Mouse (Mus musculus) lung, adult 18-20 months (tissue): ENCODE data around the gene Gen1.

Experiments used
- DNase-seq, 2 experiments: peaks; one replicate each; pipeline ENCODE4 v3.0.0; 2022; ENCODE audit warnings: mixed read lengths in 2 of 2

Gen1 gene

DNA sequence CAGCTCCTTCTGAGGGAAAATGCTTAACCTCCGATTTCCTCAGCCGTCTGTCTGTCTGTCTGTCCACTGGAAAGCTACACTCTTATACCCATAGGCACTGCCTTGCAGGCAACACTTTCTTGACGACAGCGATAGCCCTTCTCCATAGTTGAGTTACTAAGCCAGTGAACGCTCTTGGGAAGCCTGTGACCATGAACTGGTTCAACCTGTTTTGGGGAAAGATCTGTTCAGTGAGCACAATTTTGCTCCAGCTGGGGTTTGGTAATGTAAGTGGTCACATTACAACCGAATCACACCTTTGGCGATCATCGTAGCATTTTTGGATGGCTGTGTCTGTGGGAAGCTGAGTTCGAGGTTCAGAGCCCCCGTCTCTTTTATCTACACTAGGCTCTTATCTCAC lies 42.5 kb downstream of the Gen1 start:
- no peak for DNase-seq

DNA sequence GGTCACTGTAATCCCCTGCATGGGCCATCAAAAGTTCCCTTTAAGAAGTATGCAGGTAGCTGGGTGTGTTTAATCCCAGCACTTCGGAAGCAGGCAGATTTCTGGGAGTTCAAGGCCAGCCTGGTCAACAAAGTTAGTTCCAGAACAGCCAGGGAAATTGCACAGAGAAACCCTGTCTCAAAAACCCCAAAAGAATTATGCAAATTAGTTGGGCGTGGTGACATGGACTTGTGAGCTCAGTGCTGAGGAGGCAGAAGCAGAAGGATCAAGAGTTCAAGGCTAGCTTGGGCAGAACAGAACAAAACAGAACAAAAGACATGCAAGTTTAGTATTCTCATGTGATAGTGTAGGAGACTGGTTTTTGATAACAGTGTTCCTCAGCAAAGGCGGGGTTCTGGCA lies 43.0 kb downstream of the Gen1 start:
- no peak for DNase-seq

DNA sequence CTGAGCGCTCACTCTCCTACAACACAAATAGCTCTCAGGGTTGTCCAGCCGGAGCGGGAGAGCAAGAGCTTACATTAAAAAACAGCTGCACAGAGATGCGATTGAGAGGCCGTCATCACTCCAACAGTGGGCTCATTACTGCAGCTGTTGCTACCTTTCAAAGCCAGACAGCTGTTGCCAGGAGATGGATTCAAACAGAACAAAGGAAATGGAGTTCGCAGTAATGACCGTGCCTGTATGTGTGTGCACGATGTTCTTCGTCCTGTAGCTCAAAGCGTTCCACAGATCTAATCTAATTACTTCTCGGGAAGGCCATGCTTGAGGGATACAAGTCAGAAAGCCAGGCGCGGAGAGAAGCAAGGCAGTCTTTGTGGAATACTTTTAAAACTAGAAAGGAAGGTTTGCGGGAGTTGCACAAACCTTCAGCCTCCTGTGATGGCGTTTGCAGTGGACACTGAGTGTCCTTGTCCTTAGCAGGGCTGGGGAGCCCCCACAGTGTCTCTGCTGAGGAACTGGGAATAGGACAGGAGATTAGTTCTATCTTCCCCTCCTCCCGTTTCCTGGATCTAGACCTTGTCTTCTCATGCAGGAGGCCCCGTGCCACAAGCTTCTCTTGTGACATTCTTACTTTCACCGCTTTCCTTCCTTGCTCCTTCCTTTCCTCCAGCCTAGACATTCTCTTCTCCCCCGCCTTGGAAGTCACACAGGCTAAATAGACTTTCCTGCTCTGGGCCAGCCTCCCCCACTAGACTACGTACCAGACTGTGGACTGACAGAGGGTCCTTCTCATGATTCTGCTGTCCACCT lies 43.9 kb downstream of the Gen1 start:
- DNase-seq: no peak

DNA sequence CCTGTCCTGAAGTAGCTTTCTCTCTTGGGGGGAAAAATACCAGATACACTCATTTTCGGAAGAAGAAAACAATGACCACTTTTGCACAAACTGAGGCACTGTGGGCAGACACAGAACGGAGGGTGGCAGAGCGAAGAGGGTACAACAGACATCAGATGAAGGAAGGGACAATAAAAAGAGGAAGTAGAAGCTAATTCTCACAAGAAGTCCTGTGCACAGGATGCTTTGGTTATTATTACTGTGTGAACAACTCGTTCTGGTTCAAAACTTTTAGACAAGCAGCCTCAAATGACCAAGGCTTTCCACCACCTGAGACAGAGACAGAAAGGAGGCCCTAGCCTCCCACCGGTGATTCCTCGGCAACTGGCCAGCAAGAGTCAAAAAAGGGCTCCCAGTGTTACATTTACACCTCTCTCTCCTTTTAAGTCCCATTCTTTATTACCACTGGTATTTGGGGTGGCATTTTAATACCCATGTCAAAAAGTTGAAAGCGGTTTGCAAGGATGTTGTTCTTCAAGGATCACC lies 47.8 kb downstream of the Gen1 start:
- DNase-seq: no peak

DNA sequence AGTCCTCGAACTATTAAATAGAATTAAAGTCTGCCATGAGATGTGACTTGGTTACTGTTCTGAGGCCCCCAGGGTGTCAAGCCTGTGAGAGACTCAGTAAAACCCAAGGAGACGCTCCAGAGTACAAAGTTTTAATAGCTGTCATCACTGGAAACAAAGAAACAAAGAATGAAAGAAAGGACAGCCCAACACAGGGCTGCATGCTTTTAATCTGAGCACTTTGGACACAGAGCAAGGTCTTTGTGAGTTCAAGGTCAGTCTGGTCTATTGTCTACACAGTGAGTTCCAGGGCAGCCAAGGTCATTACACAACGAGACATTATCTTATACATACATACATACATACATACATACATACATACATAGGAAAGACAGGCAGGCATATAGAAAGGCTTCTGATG lies 49.1 kb downstream of the Gen1 start:
- no peak for DNase-seq

DNA sequence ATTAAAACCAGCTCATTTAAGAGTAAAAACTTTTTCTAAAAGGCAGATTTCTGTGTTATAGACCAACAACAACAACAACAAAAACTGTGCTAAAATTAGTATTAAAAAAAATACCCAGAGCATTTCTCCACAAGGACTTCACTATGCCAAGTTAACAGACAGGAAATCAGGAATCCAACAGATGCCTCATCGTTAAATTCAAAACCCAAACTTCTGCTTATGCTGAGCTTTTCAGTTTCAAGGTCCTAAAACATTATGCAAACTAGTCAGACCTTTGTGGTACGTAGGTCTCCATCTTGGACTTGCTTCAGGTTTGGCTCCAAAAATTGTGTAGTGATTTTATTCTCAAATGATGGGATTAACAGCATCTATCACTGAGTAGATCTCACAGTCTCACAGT lies 50.0 kb downstream of the Gen1 start:
- no peak for DNase-seq

GRCm38 (mm10) chr12:11214776-11215175 lies 50.8 kb downstream of the Gen1 start:
- DNase-seq: no peak

DNA sequence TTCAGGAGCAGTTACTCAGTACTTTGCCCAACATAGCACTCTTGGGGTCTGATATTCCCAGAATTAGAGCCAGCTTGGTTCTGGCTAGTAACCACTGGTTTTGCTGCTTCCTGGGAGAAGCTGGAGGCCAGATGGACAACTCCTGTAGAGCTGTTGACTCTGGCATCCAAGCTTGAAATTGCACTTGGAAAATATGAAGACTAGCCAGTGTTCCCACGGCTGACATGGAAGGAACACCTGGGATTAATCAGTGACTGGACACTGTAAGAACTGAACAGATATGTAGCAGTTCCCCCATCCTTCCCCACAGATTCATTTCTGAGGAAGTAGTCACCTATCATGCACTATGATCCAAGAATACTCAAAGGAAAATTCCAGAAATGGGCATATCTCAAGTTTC lies 52.7 kb downstream of the Gen1 start:
- DNase-seq: no peak

DNA sequence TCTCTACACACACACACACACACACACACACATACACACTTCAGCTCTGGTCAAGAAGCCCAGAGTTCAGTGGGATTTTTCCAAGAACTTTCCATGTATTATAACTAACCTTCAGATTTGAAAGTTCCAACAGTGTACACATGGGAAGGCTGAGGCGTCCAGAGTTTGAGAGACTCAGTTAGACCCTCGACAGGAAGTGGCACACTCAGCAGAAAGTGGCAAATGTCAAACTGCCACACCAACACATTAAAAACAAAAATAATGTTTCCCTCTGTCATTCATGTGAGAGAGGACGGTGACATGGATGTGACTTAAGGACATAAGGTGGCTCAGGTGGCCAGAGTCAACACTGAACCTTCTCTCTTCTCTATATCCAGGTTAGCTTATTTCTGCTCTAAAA lies 55.2 kb downstream of the Gen1 start:
- DNase-seq: no peak

- no peak for DNase-seq
Measured at GRCm38 (mm10) chr12:11209636-11210035, 56.0 kb downstream of the Gen1 start.

GRCm38 (mm10) chr12:11208872-11209271 lies 56.7 kb downstream of the Gen1 start, which contains the start of gene Msgn1:
Msgn1 (minus strand) TSS chr12:11208972.
- no peak for DNase-seq

DNA sequence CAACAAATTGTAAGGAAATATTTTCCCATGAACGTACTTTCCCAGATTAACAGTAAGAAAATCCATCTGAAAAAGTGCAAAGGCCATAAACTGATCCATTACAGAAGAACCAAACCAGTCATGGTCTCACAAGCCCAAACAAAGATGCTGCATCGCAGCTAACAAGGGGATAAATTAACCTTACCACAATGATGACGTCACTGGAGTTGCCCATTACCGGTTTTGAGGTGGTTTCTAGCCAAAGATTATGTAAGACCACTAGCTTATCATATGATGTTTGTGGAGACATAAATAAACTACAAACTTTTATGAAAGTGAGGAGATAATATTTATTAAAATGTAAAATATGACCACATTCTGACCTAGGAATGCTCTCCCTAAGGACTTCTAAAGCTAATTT lies 59.3 kb downstream of the Gen1 start:
- DNase-seq: no peak

DNA sequence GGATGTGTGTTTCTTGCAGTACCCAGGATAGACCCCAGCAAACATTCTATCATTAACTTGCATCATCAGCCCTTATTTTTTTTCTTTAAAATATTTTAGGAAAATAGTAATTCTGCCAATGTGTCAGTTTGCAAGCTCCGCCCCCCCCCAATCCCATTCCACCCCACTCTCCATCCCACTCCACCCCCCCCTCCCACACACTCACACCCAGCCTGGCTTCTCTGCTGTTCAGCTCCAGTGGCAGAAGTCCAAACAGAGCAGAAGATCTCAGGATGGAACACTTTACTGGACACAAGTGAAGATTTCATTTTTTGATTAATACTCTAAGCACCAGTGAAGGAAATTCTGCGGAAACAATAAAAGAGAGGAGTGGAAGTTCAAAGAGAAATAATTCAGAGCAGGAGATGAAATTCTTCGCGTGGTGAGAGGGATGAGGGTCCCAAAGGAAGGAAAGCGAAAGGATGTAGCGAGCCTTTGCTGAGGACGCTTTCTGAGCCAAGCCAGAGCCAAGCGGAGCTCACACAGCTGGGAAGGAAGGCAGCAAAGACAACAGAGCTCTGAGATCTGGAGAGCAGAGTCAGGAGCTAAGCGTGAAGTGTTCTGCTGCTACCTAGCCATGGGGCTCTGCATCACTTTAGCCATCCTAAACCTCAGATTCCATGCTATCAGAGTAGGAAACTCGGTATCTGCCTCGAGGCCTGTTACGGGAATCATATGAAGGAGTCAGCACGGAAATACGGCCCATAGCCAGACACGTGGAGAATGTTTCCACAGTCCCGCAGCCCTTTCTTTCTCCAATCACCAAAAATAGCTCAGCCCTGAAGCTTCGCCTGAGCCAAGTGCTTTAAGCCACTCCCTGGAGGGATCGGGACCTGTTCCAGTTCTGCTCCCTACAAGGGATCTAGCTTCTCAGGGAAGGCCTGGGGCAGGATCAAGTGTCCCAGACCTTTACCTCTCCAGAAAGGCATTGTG lies 61.6 kb downstream of the Gen1 start:
- peak; percentile 57 to 70 for DNase-seq

GRCm38 (mm10) chr12:11202476-11202875 lies 63.1 kb downstream of the Gen1 start:
- no peak for DNase-seq

DNA sequence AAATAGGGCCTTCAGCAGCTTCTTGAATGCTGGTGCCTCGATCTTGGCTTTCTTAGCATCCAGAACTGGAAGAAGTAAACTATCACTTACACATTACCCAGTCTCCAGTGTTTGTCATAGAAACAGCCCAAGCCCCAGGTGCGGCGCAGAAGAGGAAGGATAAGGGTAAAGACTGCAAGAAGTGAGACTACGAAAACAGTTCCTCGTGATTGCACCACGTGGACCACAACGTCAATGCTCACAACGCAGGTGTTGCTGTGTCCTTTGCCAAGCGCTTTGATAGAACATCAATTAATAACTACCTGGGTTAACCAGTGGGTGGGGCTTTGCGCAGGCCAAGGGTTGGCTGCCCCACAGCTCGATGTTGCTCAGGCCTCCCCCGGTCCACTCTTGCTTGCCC lies 64.9 kb downstream of the Gen1 start:
- no peak for DNase-seq

DNA sequence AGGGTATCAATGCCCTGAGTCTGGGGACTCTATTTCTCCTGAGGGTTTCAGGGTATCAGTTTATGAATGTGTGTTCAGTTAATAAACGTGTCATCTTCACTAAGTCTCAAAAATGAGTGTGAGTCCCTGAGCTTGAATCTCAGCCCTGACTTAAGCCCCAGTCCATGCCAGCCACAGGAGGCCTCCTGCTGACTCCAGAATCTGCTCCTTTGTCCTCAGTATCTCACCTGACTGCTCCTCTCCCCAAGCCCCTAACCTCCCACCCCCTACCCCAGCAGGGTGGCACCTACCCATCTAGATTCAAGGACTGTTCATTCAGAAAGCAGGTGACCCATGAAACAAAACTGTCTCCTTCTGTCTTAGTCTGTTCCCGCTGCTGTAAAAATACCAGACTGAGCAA lies 67.0 kb downstream of the Gen1 start:
- DNase-seq: no peak

DNA sequence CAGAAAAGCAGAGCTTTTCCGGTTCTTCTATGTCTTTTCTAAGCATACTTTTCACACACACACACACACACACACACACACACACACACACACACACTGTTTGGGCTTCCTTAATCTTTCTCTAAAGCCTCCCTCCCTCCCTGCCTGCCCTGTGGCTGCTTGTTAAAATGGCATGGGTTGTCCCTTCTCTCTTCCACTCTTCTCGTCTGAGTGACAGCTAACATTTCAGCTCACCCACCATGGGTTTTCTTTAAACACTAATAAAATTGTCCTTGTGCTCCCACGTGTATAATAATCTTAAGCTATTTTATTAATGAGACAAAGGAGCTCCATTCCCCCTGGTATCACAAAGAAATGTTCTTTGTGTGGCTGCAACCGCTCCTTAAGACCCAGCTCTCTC lies 67.6 kb downstream of the Gen1 start:
- no peak for DNase-seq

DNA sequence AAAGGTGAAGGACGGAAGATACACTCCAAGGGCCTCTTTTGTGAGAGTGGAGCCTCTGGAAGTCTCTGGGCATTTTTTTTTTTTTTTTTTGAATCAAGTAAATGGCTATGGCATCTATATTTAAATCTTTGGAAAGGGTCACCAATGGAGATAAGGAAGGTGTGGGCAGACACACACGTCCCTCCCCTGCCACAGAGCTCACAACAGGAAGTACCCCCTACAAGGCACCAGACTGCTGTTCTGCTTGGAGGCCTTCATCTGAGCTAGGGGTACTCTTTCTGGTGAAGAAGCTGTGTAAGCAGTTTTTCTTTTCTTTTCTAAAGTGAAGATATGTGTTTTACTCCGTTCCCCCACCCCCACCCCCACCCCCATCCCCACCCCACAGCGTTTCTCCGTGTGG lies 68.8 kb downstream of the Gen1 start:
- no peak for DNase-seq

DNA sequence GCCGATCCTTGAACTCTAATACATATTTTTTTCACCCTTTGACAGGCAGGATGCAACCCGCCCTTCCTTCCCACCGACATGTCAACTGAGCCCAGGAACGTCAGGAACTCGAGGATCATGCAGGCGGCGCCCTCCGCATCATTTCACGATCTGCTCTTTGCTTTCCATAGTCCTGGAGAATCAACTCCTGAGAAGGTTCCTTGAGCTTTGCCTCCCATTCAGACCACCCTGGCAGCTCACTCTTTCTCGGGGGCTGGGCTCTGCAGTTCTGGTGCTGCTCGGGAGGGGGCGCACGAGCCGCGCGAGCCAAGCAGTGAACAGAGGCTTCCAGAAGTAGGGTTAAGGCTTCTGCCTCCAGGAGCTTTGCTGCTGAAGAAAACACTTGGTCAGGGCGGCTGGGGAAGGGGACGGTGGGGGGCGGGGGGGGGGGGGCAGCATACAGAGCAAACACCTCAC lies 69.4 kb downstream of the Gen1 start:
- peak; percentile 60 to 62 for DNase-seq

- DNase-seq: peak in 1 of 2 experiments; percentile 22
Measured at GRCm38 (mm10) chr12:11195031-11195430, 70.6 kb downstream of the Gen1 start.
